Mouse (Mus musculus): ENCODE measurements at regions not wholly inside any gene's neighbourhood (a gene's known extent, or its start where the extent isn't known, plus 50 kb on each side); places are given as distances from the start of the nearest gene placed in this dataset.
A peak's percentile ranks its signal among the peaks of the same experiment; 100 is the strongest.
"Not testable (repeated sequence)": the region's sequence is repeated elsewhere in the genome, so short reads cannot be mapped to it uniquely, and the experiment has no call there.

- no peak for DNase-seq (ENCODE audit: low spot score in 2 of 2)
Observed at GRCm38 (mm10) chr3:83416536-83416935, 288.8 kb downstream of the Dchs2 start.

GRCm38 (mm10) chr3:83424267-83424666, 296.5 kb downstream of the Dchs2 start:
- no peak for DNase-seq (ENCODE audit: low spot score in 2 of 2)

- DNase-seq (ENCODE audit: low spot score in 2 of 2) = no peak
Observed at GRCm38 (mm10) chr3:83429376-83429775, 301.6 kb downstream of the Dchs2 start.

- DNase-seq (ENCODE audit: low spot score in 2 of 2) = no peak
Observed at GRCm38 (mm10) chr3:83446154-83446667, 318.5 kb downstream of the Dchs2 start.

DNA sequence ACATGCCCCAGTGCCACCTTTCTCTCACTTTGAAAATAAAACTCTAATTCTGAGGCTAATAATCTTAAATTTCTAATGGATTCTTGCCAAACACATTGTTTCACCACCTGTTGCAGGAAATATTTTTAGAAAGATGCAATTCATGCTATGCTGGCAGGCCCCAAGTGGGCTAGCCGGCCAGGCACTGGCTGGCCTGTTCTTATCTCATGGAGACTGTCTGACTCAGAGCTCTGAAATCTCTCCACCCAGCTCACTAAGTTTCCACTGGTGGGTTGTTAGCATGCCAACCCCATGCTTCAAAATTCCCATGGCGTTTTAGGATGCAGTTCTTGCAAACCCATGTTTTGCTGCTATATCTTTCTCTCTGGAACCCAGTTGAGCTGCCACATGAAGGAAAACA, 315.5 kb upstream of the Sfrp2 start:
- DNase-seq (ENCODE audit: low spot score in 2 of 2) = no peak

DNA sequence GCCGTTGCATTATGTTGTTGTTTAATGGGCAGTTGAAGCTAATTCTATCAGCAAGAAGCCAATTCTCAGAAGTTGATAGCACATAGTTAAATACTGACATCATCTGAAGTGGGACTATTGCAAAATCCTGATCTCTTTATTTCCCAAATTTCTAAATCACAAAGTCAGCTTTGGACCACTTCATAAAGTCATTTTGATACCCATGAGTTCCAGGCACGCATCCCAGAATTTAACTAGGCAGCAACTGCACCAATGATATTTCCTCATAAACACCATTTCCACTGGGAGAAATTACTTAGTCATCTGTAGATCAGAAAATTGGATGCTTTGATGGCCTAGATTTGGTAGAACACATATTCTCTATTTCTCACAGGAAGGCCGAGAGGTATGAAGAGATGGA, 314.8 kb upstream of the Sfrp2 start:
- DNase-seq (ENCODE audit: low spot score in 2 of 2) = peak in 1 of 2 experiments; percentile 14

- DNase-seq (ENCODE audit: low spot score in 2 of 2) = no peak
Observed at GRCm38 (mm10) chr3:83453462-83453861, 312.7 kb upstream of the Sfrp2 start.

GRCm38 (mm10) chr3:83458450-83458849, 307.7 kb upstream of the Sfrp2 start:
- no peak for DNase-seq (ENCODE audit: low spot score in 2 of 2)

DNA sequence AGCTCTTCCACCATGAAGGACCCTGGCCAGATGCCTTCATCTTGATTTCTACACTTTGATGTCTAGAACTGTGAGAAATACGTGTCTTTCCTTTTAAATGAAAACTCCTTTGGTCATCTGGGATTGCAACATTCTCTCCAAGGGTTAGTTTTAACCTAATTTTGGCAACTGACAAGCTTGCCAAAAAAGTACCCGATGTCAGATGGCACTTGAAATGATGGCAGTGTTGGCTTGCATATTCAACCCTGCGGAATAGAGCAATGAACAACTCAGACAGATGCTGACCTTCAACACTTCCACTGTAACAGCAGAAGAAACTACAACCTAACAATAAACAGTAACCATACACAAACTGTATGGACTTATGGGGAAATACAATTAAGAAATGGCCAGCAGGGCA, 286.9 kb upstream of the Sfrp2 start:
- DNase-seq (ENCODE audit: low spot score in 2 of 2) = no peak

GRCm38 (mm10) chr3:83480176-83480575, 285.9 kb upstream of the Sfrp2 start:
- no peak for DNase-seq (ENCODE audit: low spot score in 2 of 2)

GRCm38 (mm10) chr3:83486192-83486716, 279.9 kb upstream of the Sfrp2 start:
- peak; percentile 3 to 49 for DNase-seq (ENCODE audit: low spot score in 2 of 2)

DNA sequence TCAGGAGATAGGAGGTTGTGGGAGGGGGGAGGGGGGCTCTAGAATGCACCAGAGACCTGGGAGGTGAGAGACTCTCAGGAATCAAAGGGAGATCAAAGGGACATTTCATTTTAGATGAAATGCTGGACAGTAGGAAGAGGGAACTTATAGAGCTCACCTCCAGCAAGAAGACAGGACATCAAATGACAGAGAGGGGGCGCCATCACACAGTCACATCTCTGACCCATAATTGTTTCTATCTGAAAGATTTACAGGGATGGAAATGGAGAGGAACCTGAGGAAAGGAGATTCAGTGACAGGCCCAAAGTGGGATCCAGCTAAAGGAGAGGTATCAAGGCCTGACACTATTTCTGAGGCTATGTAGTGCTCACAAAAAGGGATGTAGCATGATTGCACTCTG, 270.5 kb upstream of the Sfrp2 start:
- DNase-seq (ENCODE audit: low spot score in 2 of 2) = no peak

DNA sequence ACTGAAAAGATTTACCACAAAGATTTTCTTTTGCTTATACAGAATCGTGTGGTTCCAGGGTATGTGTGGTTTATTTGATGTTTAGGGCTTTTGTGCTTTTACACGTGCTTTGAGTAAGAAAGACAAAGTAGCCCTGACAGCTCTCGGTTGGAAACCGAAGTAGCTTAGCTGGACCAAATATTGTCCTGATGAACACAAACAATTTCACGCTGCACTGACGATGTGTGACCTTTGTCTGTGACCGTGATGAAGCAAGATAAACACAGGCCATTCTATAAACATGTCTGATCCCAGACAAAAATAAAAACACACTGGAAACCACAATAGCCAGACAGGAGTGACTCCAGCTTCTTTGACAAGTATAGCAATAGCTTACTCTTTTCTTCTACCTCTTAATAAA, 262.2 kb upstream of the Sfrp2 start:
- no peak for DNase-seq (ENCODE audit: low spot score in 2 of 2)

DNA sequence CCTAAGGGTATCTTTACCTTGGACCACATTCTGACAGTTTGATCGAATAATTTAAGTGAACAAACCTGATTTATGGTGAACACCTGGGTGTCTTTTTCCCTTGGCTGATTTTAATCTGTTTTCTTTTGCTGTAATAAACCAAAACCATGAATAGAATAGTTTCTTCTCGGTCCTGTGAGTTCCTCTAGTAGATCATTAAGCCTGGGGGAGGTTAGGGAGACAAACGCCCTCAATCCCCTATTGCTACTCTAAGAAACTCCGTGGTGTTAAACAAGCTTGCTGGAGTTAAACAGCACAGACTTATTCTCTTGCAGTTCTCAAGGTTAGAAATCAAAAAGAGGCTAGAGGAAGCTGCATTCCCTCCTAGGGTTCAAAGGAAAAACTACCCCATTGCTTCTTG, 249.5 kb upstream of the Sfrp2 start:
- DNase-seq (ENCODE audit: low spot score in 2 of 2) = no peak

DNA sequence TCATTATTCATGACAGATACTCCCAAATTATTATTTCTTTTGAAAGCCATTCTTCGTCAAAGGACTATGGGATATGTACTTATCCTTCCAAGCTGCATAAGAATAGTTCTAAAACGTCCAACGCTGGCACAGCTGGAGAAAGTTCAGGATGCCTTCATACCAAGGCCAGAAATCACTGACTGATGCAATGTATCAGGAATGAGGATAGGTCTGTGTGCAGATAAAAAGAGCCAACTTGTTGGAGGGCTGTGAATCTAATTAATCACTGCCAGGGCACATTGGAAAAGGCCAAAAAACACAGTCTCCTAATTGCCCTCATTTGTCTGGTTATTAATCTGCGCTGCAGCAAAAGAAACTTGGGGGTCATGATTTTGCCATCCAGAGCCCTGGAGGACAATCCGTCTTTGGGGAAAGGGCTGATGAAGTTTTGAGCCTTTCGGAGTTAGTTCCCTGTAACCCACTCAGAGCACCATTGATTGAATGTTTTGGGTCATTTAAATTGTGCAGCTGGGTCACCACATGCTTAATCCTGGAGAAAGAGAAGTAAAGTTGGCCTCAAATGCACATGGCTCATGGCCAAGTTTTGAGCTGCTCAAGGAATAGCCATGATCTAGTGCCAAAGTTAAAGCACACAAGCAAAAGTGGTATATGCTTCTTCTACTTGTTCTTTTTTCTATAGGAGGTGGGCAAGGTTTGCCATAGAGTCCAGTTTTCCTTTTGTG, 248.0 kb upstream of the Sfrp2 start:
- DNase-seq (ENCODE audit: low spot score in 2 of 2) = no peak

DNA sequence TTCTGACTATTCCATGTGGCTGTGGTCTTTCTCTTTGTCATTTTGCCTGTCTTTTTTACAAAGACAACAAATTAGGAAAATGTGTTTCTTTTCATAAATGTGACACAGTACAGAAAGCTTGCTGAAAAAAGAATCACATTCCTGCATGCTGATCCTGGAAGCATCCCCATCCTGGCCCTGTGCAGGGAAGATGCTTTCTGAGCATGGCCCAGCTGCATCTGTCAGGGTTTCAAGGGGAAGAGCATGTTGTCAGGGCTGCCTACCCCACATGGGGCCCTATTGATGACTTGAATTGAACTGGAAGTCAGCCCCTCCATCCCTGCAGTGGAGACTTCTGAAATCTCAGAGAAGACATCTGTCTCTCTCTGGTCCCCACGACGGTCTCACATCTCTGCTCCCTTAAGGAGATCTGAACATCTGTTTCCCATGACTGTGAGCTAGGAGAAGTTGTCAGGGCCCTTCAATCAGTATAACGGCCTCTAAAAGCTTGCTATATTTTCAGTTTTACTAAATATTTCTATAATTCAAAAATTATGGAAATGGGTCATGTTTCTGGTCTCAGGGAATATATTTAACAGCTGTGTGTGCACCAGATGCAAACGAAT, 235.8 kb upstream of the Sfrp2 start:
- no peak for DNase-seq (ENCODE audit: low spot score in 2 of 2)

GRCm38 (mm10) chr3:83536624-83537023, 229.5 kb upstream of the Sfrp2 start:
- not testable (repeated sequence) for DNase-seq (ENCODE audit: low spot score in 2 of 2)

GRCm38 (mm10) chr3:83537231-83537630, 228.9 kb upstream of the Sfrp2 start:
- DNase-seq (ENCODE audit: low spot score in 2 of 2) = no peak

DNA sequence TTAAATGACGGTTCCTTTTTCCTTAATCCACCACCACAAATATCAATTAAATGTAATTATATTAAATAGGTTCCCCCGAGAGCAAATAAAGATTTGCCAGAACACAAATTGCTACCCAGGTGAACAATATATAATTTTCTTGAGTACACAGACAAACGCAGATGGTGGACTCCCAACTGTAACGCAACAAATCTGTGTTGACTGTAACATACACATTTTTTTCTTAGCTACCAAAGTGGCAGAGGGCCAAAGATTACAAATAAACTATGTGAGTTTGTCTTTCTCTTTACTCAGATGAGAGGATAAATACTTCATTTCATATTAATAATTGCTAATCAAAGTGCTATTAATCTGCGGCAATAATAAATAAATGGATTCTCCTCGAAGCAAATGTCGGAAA, 228.4 kb upstream of the Sfrp2 start:
- no peak for DNase-seq (ENCODE audit: low spot score in 2 of 2)

DNA sequence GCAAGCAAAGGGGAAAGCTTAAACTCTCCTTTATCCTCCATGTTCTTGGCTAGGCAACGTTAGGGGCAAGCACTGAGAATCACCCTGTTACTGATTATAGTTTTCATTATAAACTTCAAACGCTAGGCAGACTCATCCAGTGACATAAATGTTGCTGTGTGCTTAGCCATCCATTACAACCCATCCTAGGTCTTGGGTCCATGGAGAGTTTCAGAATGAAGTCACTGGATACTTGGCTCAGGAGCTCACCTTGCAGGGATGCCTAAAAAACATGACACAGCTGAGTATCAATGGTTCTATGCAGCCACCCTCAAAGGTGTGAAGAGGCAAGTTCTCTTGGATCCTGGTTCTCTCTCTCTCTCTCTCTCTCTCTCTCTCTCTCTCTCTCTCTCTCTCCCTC, 227.2 kb upstream of the Sfrp2 start:
- DNase-seq (ENCODE audit: low spot score in 2 of 2) = no peak

- DNase-seq (ENCODE audit: low spot score in 2 of 2) = no peak
Observed at GRCm38 (mm10) chr3:83540997-83541932, 224.9 kb upstream of the Sfrp2 start.

Measured in layer of hippocampus, postnatal 14 days (tissue).